Mouse (Mus musculus) CH12.LX (cell line): ENCODE data around the gene Yy1. TPM values are rescaled to one million over a fixed set of nuclear protein-coding genes. Genes with fewer than 3 reads are reported as not detected.

ENCODE experiments used
- DNase-seq: peaks from one replicate; pipeline ENCODE4 v3.0.0-alpha.2; 2013; ENCODE audit errors: extremely low read depth
- H3K27ac ChIP-seq: 2 replicates; pipeline ENCODE4 v1.5.1; 2012; ENCODE audit warnings: low read depth, mild to moderate bottlenecking, control low read depth, moderate library complexity; ENCODE audit not compliant: insufficient read depth
- H3K27me3 ChIP-seq: replicated peaks from 2 replicates; pipeline ENCODE3; 2012; ENCODE audit warnings: inconsistent platforms
- H3K36me3 ChIP-seq, 2 experiments: replicated peaks in 1 of 2; 2 replicates each; pipeline versions ENCODE3 to v1.6.1; 2012; ENCODE audit warnings: inconsistent platforms in 1 of 2, low read length in 1 of 2, mild to moderate bottlenecking in 1 of 2, mixed read lengths in 1 of 2, moderate library complexity in 1 of 2; ENCODE audit not compliant: control insufficient read depth in 1 of 2, insufficient read depth in 1 of 2
- H3K4me1 ChIP-seq, 2 experiments: 2 replicates each; pipeline ENCODE4 v1.6.1; 2012; ENCODE audit warnings: inconsistent platforms in 1 of 2, moderate library complexity in 1 of 2; ENCODE audit not compliant: insufficient read depth in 2 of 2, control insufficient read depth in 1 of 2
- H3K4me2 ChIP-seq: 2 replicates; pipeline ENCODE4 v1.6.1; 2012; ENCODE audit warnings: low read depth, mild to moderate bottlenecking, control low read depth; ENCODE audit not compliant: poor library complexity, insufficient read depth, severe bottlenecking
- H3K4me3 ChIP-seq, 3 experiments: fragments of 150-350 bp in 1 of 3; sonication (generic) in 1 of 3; replicated peaks in 1 of 3; 2 replicates each; pipeline versions ENCODE3 to v1.5.1; 2011 to 2012; ENCODE audit warnings: low read depth in 2 of 3, low read length in 2 of 3, mild to moderate bottlenecking in 2 of 3, moderate library complexity in 2 of 3, control low read depth in 1 of 3, improper control_type of control experiment in 1 of 3, inconsistent platforms in 1 of 3, mixed read lengths in 1 of 3; ENCODE audit not compliant: poor library complexity in 1 of 3
- H3K79me2 ChIP-seq: replicated peaks from 2 replicates; pipeline ENCODE4 v1.6.1; 2012; ENCODE audit warnings: mild to moderate bottlenecking, moderate library complexity; ENCODE audit not compliant: control insufficient read depth, poor library complexity, insufficient read depth, severe bottlenecking; ENCODE audit errors: extremely low read depth
- H3K9ac ChIP-seq: 2 replicates; pipeline ENCODE4 v1.6.1; 2012; ENCODE audit warnings: low read depth, mild to moderate bottlenecking, control low read depth, moderate library complexity; ENCODE audit not compliant: insufficient read depth
- H3K9me3 ChIP-seq: replicated peaks from 2 replicates; pipeline ENCODE3; 2012; ENCODE audit warnings: low read length, inconsistent platforms, mixed read lengths
- BHLHE40 ChIP-seq: IDR thresholded peaks from 2 replicates; pipeline ENCODE4 v1.6.1; 2011; ENCODE audit warnings: mild to moderate bottlenecking, low read depth, low read length, improper control_type of control experiment
- CHD1 ChIP-seq: IDR thresholded peaks from 2 replicates; pipeline ENCODE4 v1.6.1; 2012; ENCODE audit warnings: low read depth, low read length, improper control_type of control experiment, inconsistent platforms
- CHD2 ChIP-seq: IDR thresholded peaks from 2 replicates; pipeline ENCODE4 v1.6.1; 2011; ENCODE audit warnings: low read length, improper control_type of control experiment
- ELF1 ChIP-seq: IDR thresholded peaks from 2 replicates; pipeline ENCODE4 v1.6.1; 2014; ENCODE audit warnings: low read depth, mild to moderate bottlenecking, inconsistent platforms, low read length, improper control_type of control experiment
- EP300 ChIP-seq: IDR thresholded peaks from 2 replicates; pipeline ENCODE4 v1.6.1; 2011; ENCODE audit warnings: low read length, improper control_type of control experiment
- HCFC1 ChIP-seq: IDR thresholded peaks from 2 replicates; pipeline ENCODE4 v1.6.1; 2012; ENCODE audit warnings: low read depth, mild to moderate bottlenecking, inconsistent platforms, low read length, improper control_type of control experiment
- JUND ChIP-seq: conservative IDR thresholded peaks from 2 replicates; pipeline ENCODE4 v1.6.1; 2011; ENCODE audit warnings: low read depth, low read length, improper control_type of control experiment
- KAT2A ChIP-seq: IDR thresholded peaks from 2 replicates; pipeline ENCODE4 v1.6.1; 2012; ENCODE audit warnings: low read length, improper control_type of control experiment, inconsistent platforms; ENCODE audit not compliant: insufficient replicate concordance
- MAZ ChIP-seq: IDR thresholded peaks from 2 replicates; pipeline ENCODE4 v1.6.1; 2012; ENCODE audit warnings: low read depth, mild to moderate bottlenecking, inconsistent platforms, low read length, improper control_type of control experiment, moderate library complexity
- MEF2A ChIP-seq: IDR thresholded peaks from 2 replicates; pipeline ENCODE4 v1.6.1; 2014; ENCODE audit warnings: low read depth, mild to moderate bottlenecking, inconsistent platforms, low read length, improper control_type of control experiment, borderline replicate concordance
- POLR2A ChIP-seq: IDR thresholded peaks from 2 replicates; pipeline ENCODE4 v1.6.1; 2011; ENCODE audit warnings: low read depth, mild to moderate bottlenecking, improper control_type of control experiment, low read length
- RCOR1 ChIP-seq: conservative IDR thresholded peaks from 2 replicates; pipeline ENCODE4 v1.6.1; 2012; ENCODE audit warnings: low read depth, mild to moderate bottlenecking, inconsistent platforms, low read length, improper control_type of control experiment
- SIN3A ChIP-seq: IDR thresholded peaks from 2 replicates; pipeline ENCODE4 v1.6.1; 2012; ENCODE audit warnings: low read length, improper control_type of control experiment, inconsistent platforms
- SMC3 ChIP-seq: IDR thresholded peaks from 2 replicates; pipeline ENCODE4 v1.6.1; 2011; ENCODE audit warnings: low read depth, low read length, improper control_type of control experiment
- TBP ChIP-seq: conservative IDR thresholded peaks from 2 replicates; pipeline ENCODE4 v1.6.1; 2011; ENCODE audit warnings: low read depth, low read length, improper control_type of control experiment
- TCF12 ChIP-seq: IDR thresholded peaks from 2 replicates; pipeline ENCODE4 v1.6.1; 2014; ENCODE audit warnings: low read depth, mild to moderate bottlenecking, inconsistent platforms, low read length, improper control_type of control experiment
- UBTF ChIP-seq: IDR thresholded peaks from 2 replicates; pipeline ENCODE4 v1.6.1; 2012; ENCODE audit warnings: low read depth, mild to moderate bottlenecking, inconsistent platforms, low read length, improper control_type of control experiment, moderate library complexity
- ZMIZ1 ChIP-seq: IDR thresholded peaks from 2 replicates; pipeline ENCODE4 v1.6.1; 2012; ENCODE audit warnings: low read depth, mild to moderate bottlenecking, inconsistent platforms, low read length, improper control_type of control experiment
- dilution Hi-C: fragments of 300-500 bp; cut with MboI; formaldehyde crosslinking; loops from 2 replicates; pipeline ENCODE4 v1.14.3; 2020; ENCODE audit warnings: low sequenced_read_pairs; ENCODE audit not compliant: extremely low pct_unique_long_range_greater_than_20kb, extremely low pct_ligation_motif_present
- in situ Hi-C: fragments of 300-500 bp; cut with MboI; formaldehyde crosslinking; loops from 3 replicates; pipeline ENCODE4 v1.14.3; 2019; ENCODE audit warnings: low sequenced_read_pairs, low pct_ligation_motif_present, low pct_unique_long_range_greater_than_20kb, mixed read lengths
- polyA plus RNA-seq: library from polyadenylated mRNA; unstranded; fragments of >175 nt; gene quantifications from 2 replicates; pipeline ENCODE4 v1.2.1, GENCODE M21; 2012; ENCODE audit warnings: low read depth; ENCODE audit not compliant: insufficient read length
- total RNA-seq, 2 experiments: library from RNA; depleted of rRNA; stranded (reverse); fragments of 300-350 nt in 1 of 2; fragments of >200 nt in 1 of 2; gene quantifications; 2 replicates each; pipeline ENCODE4 v1.2.3; 2012 to 2014

Yy1 gene
- total and polyA plus RNA-seq, 3 experiments, result 30.8 to 56.8 (median 51.7) TPM

GRCm38 (mm10) chr12:108761209-108761608 lies 31.6 kb upstream of the Yy1 start:
- no peaks in the 10 kb centered on the region for H3K79me2 ChIP-seq
- peak overlapping the region; percentile 19; the same call in 1 of the 2 replicates for H3K4me2 ChIP-seq
- TF ChIP-seq TBP, result 0 out of 2 replicates have a peak, but pooled peaks have one; percentile 30
- TF ChIP-seq RCOR1, result no peak
- TF ChIP-seq SMC3, result no peak
- TF ChIP-seq HCFC1, result peak; percentile 51; the same call in 1 of the 2 replicates
- peak; percentile 28; the same call in 1 of the 2 replicates for TF ChIP-seq POLR2A
- peak; percentile 73 for TF ChIP-seq ELF1
- TF ChIP-seq UBTF, result no peak
- TF ChIP-seq, all 38 proteins: peak for 4
- in situ Hi-C loops, result loop anchor here (10.0 to 25.0 kb wide), 2 partner anchors 134 to 149 kb away; partner anchors contain the start of genes Wars and Wdr25
- H3K9ac ChIP-seq, result no peak overlapping the region
- peak overlapping the region; percentile 19; the same call in 1 of the 2 replicates for H3K27ac ChIP-seq
- H3K4me1 ChIP-seq, result peaks cover 15 to 50% of the 10 kb centered on the region in 2 experiments
- dilution Hi-C loops, result no loop called here
- peak; percentile 53 for DNase-seq
- no peak overlapping the region for H3K4me3 ChIP-seq
- H3K9me3 ChIP-seq, result no peaks in the 10 kb centered on the region
- H3K27me3 ChIP-seq, result no peaks in the 10 kb centered on the region
- no peaks in the 10 kb centered on the region for H3K36me3 ChIP-seq

GRCm38 (mm10) chr12:108761665-108762064 lies 31.1 kb upstream of the Yy1 start:
- H3K4me3 ChIP-seq, result no peak overlapping the region
- no peak for TF ChIP-seq CHD2
- TF ChIP-seq MEF2A, result no peak
- TF ChIP-seq MAZ, result no peak
- TF ChIP-seq BHLHE40, result no peak
- no peak for TF ChIP-seq KAT2A
- no peak for TF ChIP-seq ZMIZ1
- TF ChIP-seq SIN3A, result no peak
- no peak for TF ChIP-seq CHD1
- TF ChIP-seq EP300, result no peak
- no peak for TF ChIP-seq TCF12
- no peak for TF ChIP-seq JUND
- H3K27ac ChIP-seq, result no peak overlapping the region
- no peaks in the 10 kb centered on the region for H3K36me3 ChIP-seq
- in situ Hi-C loops, result loop anchor here (10.0 to 25.0 kb wide), 2 partner anchors 133 to 149 kb away; partner anchors contain the start of genes Wars and Wdr25
- H3K27me3 ChIP-seq, result no peaks in the 10 kb centered on the region
- no peaks in the 10 kb centered on the region for H3K79me2 ChIP-seq
- H3K4me1 ChIP-seq, result peaks cover 14 to 53% of the 10 kb centered on the region in 2 experiments
- DNase-seq, result no peak
- H3K4me2 ChIP-seq, result no peak overlapping the region
- no peaks in the 10 kb centered on the region for H3K9me3 ChIP-seq
- H3K9ac ChIP-seq, result no peak overlapping the region
- dilution Hi-C loops, result no loop called here
